Mouse (Mus musculus) limb, embryonic 12.5 days (tissue): ENCODE measurements around the gene Ccdc169. TPM values are rescaled to one million over a fixed set of nuclear protein-coding genes. Genes with fewer than 3 reads are reported as not detected.

Experiments used
- ATAC-seq: fragments of 200-750 bp; cut with Nextera tagmentation; 2 replicates; pipeline ENCODE4 v1.8.0; 2017; ENCODE audit warnings: low read depth, moderate TSS enrichment; ENCODE audit not compliant: insufficient number of reproducible peaks, insufficient read depth, low FRiP score, low TSS enrichment
- H3K27ac ChIP-seq: fragments of 300-500 bp; sonication (generic); 2 replicates; pipeline ENCODE4 v1.5.1; 2016; ENCODE audit warnings: mild to moderate bottlenecking, moderate library complexity
- H3K27me3 ChIP-seq: fragments of 300-500 bp; sonication (generic); 2 replicates; pipeline ENCODE4 v1.6.1; 2016; ENCODE audit warnings: mild to moderate bottlenecking, moderate library complexity
- H3K36me3 ChIP-seq: fragments of 300-500 bp; sonication (generic); 2 replicates; pipeline ENCODE4 v1.6.1; 2016; ENCODE audit warnings: mild to moderate bottlenecking, moderate library complexity
- H3K4me1 ChIP-seq: fragments of 300-500 bp; sonication (generic); replicated peaks from 2 replicates; pipeline ENCODE4 v1.6.1; 2016
- H3K4me2 ChIP-seq: fragments of 300-500 bp; sonication (generic); 2 replicates; pipeline ENCODE4 v1.6.1; 2016; ENCODE audit warnings: mild to moderate bottlenecking, moderate library complexity
- H3K4me3 ChIP-seq: fragments of 300-500 bp; sonication (generic); replicated peaks from 2 replicates; pipeline ENCODE4 v1.5.1; 2016; ENCODE audit warnings: mild to moderate bottlenecking
- H3K9ac ChIP-seq: fragments of 300-500 bp; sonication (generic); replicated peaks from 2 replicates; pipeline ENCODE4 v1.6.1; 2016; ENCODE audit warnings: mild to moderate bottlenecking, moderate library complexity
- H3K9me3 ChIP-seq: fragments of 300-500 bp; sonication (generic); 2 replicates; pipeline ENCODE4 v1.6.1; 2016; ENCODE audit warnings: mild to moderate bottlenecking, moderate library complexity
- WGBS: fragments of 180-500 bp; shearing (Covaris S2); methylation state at CpG from one replicate; pipeline ENCODE4 v1.1.7; 2016; 5-methylcytosine and 5-hydroxymethylcytosine counted together
- polyA plus RNA-seq: library from polyadenylated mRNA; unstranded; fragments of >200 nt; fragmentation: Nextera tagmentation; extraction: Ambion mirVana; gene quantifications from 2 replicates; pipeline ENCODE4 v1.2.1, GENCODE M21; 2016

Gene Ccdc169
- polyA plus RNA-seq, 1 experiment from 2014 or later = 0.09 TPM

DNA sequence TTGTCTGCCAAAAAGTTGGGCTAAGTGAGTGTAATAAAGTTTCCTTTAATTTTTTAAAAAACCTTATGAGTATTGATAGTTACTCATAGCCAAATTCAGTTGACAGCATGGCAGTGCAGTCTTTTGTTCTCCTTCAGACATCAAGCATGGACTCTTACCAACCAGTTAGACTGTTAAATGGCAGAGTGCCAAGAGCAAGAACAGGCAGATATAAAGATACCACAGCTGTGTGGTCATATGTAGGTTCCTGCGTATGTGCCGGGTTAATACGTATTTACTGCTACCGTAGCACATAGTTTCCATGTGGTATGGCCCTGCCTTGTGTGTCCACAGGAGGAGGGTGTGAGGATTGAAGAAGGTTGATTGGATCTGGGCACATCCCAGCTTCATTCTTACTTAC, 14.1 kb upstream of the Ccdc169 start:
- 87% methylated on average over 4 of the region's 4 CpGs for WGBS
- peaks cover 94% of the 10 kb centered on the region for H3K36me3 ChIP-seq
- H3K9ac ChIP-seq = no peak overlapping the region
- H3K9me3 ChIP-seq = no peaks in the 10 kb centered on the region
- no peak for ATAC-seq
- no peak overlapping the region for H3K4me2 ChIP-seq
- H3K27ac ChIP-seq = no peak overlapping the region
- H3K4me3 ChIP-seq = no peak overlapping the region
- no peaks in the 10 kb centered on the region for H3K27me3 ChIP-seq
- no peaks in the 10 kb centered on the region for H3K4me1 ChIP-seq

GRCm38 (mm10) chr3:55129181-55129692, 7.9 kb upstream of the Ccdc169 start:
- WGBS = 87% methylated on average over 4 of the region's 4 CpGs
- no peak for ATAC-seq
- no peaks in the 10 kb centered on the region for H3K27me3 ChIP-seq

GRCm38 (mm10) chr3:55131576-55132233, 5.4 kb upstream of the Ccdc169 start:
- Histone ChIP-seq H3K27me3 (no peaks in the 10 kb centered on the region), H3K9ac (no peak overlapping the region), H3K27ac (no peak overlapping the region), H3K4me2 (no peak overlapping the region), H3K36me3 (peaks cover 99% of the 10 kb centered on the region), H3K4me1 (no peaks in the 10 kb centered on the region), H3K9me3 (no peaks in the 10 kb centered on the region), H3K4me3 (no peak overlapping the region)
- no peak for ATAC-seq
- WGBS = 91% methylated on average over 6 of the region's 6 CpGs

More at GRCm38 (mm10) chr3:55129181-55129692, 7.9 kb upstream of the Ccdc169 start:
- H3K27ac ChIP-seq = no peak overlapping the region
- no peak overlapping the region for H3K9ac ChIP-seq
- H3K4me3 ChIP-seq = no peak overlapping the region
- peaks cover 98% of the 10 kb centered on the region for H3K36me3 ChIP-seq
- H3K9me3 ChIP-seq = no peaks in the 10 kb centered on the region
- H3K4me2 ChIP-seq = no peak overlapping the region
- no peaks in the 10 kb centered on the region for H3K4me1 ChIP-seq

DNA sequence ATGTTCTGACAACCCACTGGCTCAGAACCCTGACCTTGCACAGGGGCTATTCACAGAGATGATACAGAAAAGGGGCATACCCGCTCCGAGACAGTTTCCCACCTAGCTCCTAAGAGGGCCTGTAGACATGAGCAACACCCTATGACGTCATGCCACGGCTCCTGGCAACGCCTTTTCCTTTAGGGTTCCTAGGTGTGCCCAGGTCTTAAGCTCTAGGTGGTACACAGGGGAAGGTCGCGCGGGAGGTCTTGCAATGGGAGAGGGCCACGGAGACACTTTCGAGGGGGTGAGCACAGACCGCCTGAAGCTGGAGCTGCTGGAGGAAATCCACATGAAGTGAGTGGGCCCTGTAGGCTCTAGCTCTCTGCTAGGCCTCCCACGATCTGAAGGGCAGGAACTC, 2.7 kb downstream of the Ccdc169 start:
- Histone ChIP-seq H3K27ac (no peak overlapping the region), H3K27me3 (no peaks in the 10 kb centered on the region), H3K36me3 (peaks cover 43% of the 10 kb centered on the region), H3K9ac (no peak overlapping the region), H3K4me1 (no peaks in the 10 kb centered on the region), H3K9me3 (no peaks in the 10 kb centered on the region), H3K4me3 (no peak overlapping the region), H3K4me2 (no peak overlapping the region)
- WGBS = 92% methylated on average over 12 of the region's 12 CpGs
- ATAC-seq = no peak

DNA sequence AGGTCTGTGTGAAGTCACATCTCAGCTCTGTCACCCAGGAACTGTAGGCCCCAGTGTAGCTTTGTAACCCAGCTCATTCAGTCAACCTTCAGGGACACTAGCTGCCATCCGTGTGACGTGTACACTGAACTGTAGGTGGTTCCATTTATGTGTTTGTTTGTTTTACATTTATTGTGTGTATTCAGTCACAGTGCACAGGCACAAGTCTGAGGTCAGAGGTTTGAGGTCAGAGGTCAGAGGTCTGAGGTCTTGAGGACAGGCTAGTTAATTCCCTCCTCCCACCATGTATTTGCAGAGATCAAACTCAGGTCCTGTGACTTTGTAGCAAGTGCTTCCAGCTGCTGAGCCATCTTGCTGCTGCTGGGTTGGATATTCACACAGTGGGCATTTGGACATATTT, 4.3 kb downstream of the Ccdc169 start:
- Histone ChIP-seq H3K9ac (no peak overlapping the region), H3K27ac (no peak overlapping the region), H3K9me3 (no peaks in the 10 kb centered on the region), H3K4me2 (no peak overlapping the region), H3K36me3 (peaks cover 27% of the 10 kb centered on the region), H3K4me1 (no peaks in the 10 kb centered on the region), H3K4me3 (no peak overlapping the region), H3K27me3 (no peaks in the 10 kb centered on the region)
- 74% methylated on average over 2 of the region's 2 CpGs for WGBS
- no peak for ATAC-seq

DNA sequence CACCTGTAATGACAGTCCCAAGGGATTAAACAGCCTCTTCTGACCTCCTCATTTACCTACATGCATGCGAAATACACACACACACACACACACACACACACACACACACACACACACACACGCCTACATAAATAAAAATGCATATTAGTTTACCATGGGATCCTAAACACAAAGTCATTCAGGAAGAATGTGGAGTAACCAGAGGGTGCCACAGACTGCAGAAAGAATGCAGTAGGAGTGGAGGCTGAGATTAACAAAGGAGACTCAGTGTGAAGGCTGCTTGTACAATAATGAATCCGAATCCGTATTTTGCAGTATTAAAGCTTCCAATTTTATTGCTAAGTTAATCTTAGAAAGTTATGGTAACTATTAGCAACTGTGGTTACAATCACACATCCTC, 7.8 kb downstream of the Ccdc169 start:
- H3K27me3 ChIP-seq = no peaks in the 10 kb centered on the region
- H3K9me3 ChIP-seq = no peaks in the 10 kb centered on the region
- H3K27ac ChIP-seq = no peak overlapping the region
- H3K9ac ChIP-seq = no peak overlapping the region
- H3K36me3 ChIP-seq = no peaks in the 10 kb centered on the region; the same call in 1 of the 2 replicates
- no peak for ATAC-seq
- H3K4me1 ChIP-seq = peaks cover 5% of the 10 kb centered on the region
- no peak overlapping the region for H3K4me3 ChIP-seq
- no peak overlapping the region for H3K4me2 ChIP-seq
- 86% methylated on average over 4 of the region's 4 CpGs for WGBS

GRCm38 (mm10) chr3:55146441-55146840, 9.3 kb downstream of the Ccdc169 start:
- H3K27ac ChIP-seq = no peak overlapping the region
- no peak overlapping the region for H3K9ac ChIP-seq
- no peak overlapping the region for H3K4me3 ChIP-seq
- 82% methylated on average over 6 of the region's 6 CpGs for WGBS
- no peaks in the 10 kb centered on the region for H3K27me3 ChIP-seq
- no peaks in the 10 kb centered on the region for H3K9me3 ChIP-seq
- peaks cover 5% of the 10 kb centered on the region for H3K4me1 ChIP-seq
- H3K36me3 ChIP-seq = no peaks in the 10 kb centered on the region
- no peak overlapping the region for H3K4me2 ChIP-seq
- no peak for ATAC-seq

- Histone ChIP-seq H3K9ac (no peak overlapping the region), H3K4me1 (peaks cover 6% of the 10 kb centered on the region), H3K36me3 (no peaks in the 10 kb centered on the region), H3K27ac (no peak overlapping the region), H3K9me3 (no peaks in the 10 kb centered on the region), H3K4me2 (no peak overlapping the region), H3K27me3 (no peaks in the 10 kb centered on the region), H3K4me3 (no peak overlapping the region)
- no peak for ATAC-seq
- WGBS = 88% methylated on average over 2 of the region's 2 CpGs
Measured at GRCm38 (mm10) chr3:55147156-55147555, 10.0 kb downstream of the Ccdc169 start.

GRCm38 (mm10) chr3:55148091-55148490, 11.0 kb downstream of the Ccdc169 start:
- no peak for ATAC-seq
- Histone ChIP-seq H3K4me1 (peaks cover 11% of the 10 kb centered on the region), H3K9ac (no peak overlapping the region), H3K9me3 (no peaks in the 10 kb centered on the region), H3K36me3 (no peaks in the 10 kb centered on the region), H3K27ac (peak overlapping the region; percentile 60), H3K4me3 (no peak overlapping the region), H3K27me3 (no peaks in the 10 kb centered on the region), H3K4me2 (no peak overlapping the region)
- 8% methylated on average over 3 of the region's 3 CpGs for WGBS

DNA sequence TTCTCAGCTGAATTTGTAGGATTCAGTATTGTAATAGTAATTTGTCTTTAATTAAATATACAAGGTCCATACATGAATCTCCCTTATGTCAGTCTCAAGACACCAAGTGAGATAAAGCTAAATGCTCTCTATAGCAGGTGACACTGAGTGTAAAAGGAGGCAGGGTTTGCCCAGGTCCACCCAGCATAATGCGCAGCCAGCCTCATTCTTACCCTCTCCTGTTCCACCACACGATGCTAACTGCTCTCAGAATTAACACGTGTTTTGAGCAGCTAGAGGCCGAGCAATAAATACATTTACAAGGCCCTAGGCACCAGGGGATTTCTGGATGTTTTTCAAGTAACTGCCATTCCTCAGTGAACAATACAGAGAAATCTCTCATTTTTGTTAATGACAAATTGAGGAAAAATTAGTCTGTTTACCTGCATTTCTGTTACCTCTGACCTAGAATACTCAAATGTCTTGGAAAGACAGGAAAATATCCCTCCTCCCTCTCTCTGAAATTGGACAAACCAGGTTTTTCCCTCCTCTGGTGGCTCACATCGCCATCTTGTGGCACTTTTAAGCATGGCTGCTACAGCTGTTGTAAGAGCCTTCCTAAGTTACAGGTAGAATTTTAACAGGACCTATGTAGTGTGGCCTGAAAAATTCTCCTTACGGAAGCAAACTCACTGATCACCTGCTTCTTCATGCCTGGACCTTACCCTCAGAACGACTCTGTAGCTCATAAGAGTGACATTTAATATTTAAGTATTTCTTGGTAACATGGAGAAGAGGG, 14.7 kb downstream of the Ccdc169 start:
- Histone ChIP-seq H3K27ac (no peak overlapping the region), H3K27me3 (peaks cover 4% of the 10 kb centered on the region; the same call in 1 of the 2 replicates), H3K4me1 (peaks cover 11% of the 10 kb centered on the region), H3K9me3 (no peaks in the 10 kb centered on the region), H3K4me2 (no peak overlapping the region), H3K4me3 (no peak overlapping the region), H3K9ac (no peak overlapping the region), H3K36me3 (no peaks in the 10 kb centered on the region)
- ATAC-seq = peak; percentile 76; the same call in 1 of the 2 replicates
- 28% methylated on average over 7 of the region's 7 CpGs for WGBS

DNA sequence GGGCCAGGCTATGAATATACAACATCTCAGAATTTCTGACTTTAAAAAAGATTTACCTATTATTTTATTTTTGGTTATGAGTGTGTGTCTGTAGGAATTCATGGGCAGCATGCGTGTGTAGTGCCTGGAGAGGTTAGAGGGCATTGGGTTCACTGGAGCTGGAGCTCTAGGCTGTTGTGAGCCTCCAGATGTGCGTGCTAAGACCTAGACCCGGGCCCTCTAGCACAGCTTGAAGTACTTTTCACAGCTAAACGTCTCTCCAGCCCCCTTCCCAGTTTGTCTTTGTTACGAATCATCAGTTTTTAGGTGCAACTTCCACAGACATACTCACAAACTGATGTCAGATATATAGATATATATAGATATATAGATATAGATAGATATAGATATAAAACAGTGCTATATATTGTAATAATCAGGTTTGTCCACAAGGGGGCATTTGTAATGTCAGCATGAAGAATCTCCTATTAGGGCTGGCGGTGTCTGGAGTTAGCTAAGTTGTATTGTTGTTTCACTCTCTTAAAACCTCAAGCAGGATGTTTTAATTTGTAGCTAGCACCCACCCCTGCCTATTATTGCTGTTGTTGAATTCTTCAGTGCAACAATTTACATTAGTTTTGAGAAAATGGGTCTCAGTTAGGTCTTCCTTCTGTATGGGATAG, 15.7 kb downstream of the Ccdc169 start:
- H3K27me3 ChIP-seq = peaks cover 4% of the 10 kb centered on the region; the same call in 1 of the 2 replicates
- H3K4me1 ChIP-seq = peaks cover 11% of the 10 kb centered on the region
- 58% methylated on average over 6 of the region's 6 CpGs for WGBS
- no peaks in the 10 kb centered on the region for H3K36me3 ChIP-seq
- no peak overlapping the region for H3K4me3 ChIP-seq
- H3K4me2 ChIP-seq = no peak overlapping the region
- ATAC-seq = no peak
- no peak overlapping the region for H3K27ac ChIP-seq
- no peak overlapping the region for H3K9ac ChIP-seq
- H3K9me3 ChIP-seq = no peaks in the 10 kb centered on the region
